Mouse (Mus musculus) E14TG2a.4 (cell line): ENCODE data around the gene Cct8l1.

ENCODE experiments used
- H3K27me3 ChIP-seq: 2 replicates; pipeline ENCODE4 v1.6.1; 2014; ENCODE audit warnings: low read length, control low read depth; ENCODE audit not compliant: insufficient read depth
- H3K36me3 ChIP-seq: 2 replicates; pipeline ENCODE4 v1.6.1; 2014; ENCODE audit warnings: low read length, control low read depth; ENCODE audit not compliant: insufficient read depth
- H3K4me1 ChIP-seq: replicated peaks from 2 replicates; pipeline ENCODE4 v1.6.1; 2014; ENCODE audit warnings: low read depth, low read length, control low read depth
- H3K4me3 ChIP-seq: replicated peaks from 2 replicates; pipeline ENCODE4 v1.5.1; 2014; ENCODE audit warnings: mild to moderate bottlenecking, low read length
- H3K9me3 ChIP-seq: 2 replicates; pipeline ENCODE4 v1.6.1; 2014; ENCODE audit warnings: low read length, control low read depth
- CTCF ChIP-seq: conservative IDR thresholded peaks from 2 replicates; pipeline ENCODE4 v1.5.1; 2014; ENCODE audit warnings: low read length
- NANOG ChIP-seq: IDR thresholded peaks from 2 replicates; pipeline ENCODE4 v1.6.1; 2014; ENCODE audit warnings: borderline replicate concordance, low read length, mixed read lengths
- POU5F1 ChIP-seq: IDR thresholded peaks from 2 replicates; pipeline ENCODE4 v1.6.1; 2014; ENCODE audit warnings: low read length, borderline replicate concordance

Gene Cct8l1

DNA sequence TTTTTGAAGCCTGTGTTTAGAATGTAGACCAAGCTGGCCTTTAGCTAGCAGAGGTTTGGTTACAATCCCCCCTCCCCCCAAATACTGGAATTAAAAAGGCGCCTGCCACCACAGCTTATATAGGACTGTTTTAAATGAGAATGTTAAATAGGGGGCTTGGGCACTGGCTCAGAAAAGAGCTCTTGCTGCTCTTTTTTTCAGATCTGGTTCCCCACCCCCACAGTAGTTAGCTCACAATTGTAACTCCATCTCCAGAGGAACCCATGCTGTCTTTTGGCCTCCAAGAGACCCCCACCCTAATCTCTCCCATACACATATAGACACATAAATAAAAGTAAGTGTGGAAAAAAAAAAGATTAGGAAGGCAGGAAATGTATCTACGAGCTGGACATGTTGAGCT, 20.6 kb downstream of the Cct8l1 start:
- H3K4me1 ChIP-seq: peaks cover 57% of the 10 kb centered on the region
- TF ChIP-seq POU5F1 (no peak), CTCF (no peak), NANOG (no peak)

DNA sequence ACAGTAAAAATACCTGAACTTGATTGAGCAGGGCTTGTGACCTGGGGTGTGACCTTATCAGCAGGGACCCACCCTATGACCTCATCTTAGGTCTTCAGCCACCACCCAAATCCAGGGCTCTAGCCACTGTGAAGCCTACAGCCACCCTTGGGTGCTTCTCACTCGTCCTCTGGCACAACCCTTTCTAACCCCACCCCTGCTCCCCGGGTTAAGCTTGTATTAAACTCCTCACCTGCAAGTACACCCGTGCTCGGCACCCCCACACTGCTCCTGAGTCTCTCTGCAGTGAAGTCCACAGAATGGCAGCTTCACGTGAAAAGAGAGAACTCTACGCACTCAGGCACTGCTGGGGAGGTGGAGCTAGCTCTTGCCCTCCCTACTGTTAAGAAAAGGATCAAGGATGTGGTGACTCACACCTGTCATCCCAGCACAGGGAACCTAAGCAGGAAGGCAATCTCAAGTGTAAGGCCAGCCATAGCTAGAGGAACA, 21.1 kb downstream of the Cct8l1 start:
- Histone ChIP-seq H3K4me1 (peaks cover 52% of the 10 kb centered on the region), H3K36me3 (no peaks in the 10 kb centered on the region), H3K27me3 (no peaks in the 10 kb centered on the region), H3K4me3 (peak overlapping the region; percentile 71), H3K9me3 (no peaks in the 10 kb centered on the region)
- TF ChIP-seq POU5F1: no peak
- no peak for TF ChIP-seq NANOG
- no peak for TF ChIP-seq CTCF

More for the DNA sequence above, 20.6 kb downstream of the Cct8l1 start:
- peak overlapping the region; percentile 71 for H3K4me3 ChIP-seq
- no peaks in the 10 kb centered on the region for H3K36me3 ChIP-seq
- H3K27me3 ChIP-seq: no peaks in the 10 kb centered on the region
- H3K9me3 ChIP-seq: no peaks in the 10 kb centered on the region

DNA sequence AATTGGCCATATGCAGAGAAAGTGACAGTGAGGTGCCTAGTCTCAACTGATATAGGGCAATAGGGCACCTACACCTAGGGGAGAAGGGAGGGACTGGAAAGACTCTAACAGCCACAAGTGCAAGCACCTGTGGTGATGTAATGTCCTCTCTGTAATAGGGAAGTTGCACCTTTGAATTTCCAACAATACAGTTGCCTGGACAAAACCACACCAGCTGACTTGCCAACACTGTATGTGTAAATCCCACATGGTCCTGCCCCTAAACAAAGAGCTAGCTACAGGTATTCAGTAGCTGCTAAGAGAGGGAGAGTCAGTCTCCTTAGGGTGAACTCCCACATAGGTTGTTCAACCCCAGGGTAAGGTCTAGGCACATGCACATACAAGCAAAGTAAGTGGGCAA, 24.5 kb downstream of the Cct8l1 start:
- no peak overlapping the region for H3K4me3 ChIP-seq
- no peaks in the 10 kb centered on the region for H3K36me3 ChIP-seq
- H3K27me3 ChIP-seq: no peaks in the 10 kb centered on the region
- TF ChIP-seq CTCF (no peak), POU5F1 (no peak), NANOG (no peak)
- peaks cover 48% of the 10 kb centered on the region for H3K4me1 ChIP-seq
- H3K9me3 ChIP-seq: no peaks in the 10 kb centered on the region

DNA sequence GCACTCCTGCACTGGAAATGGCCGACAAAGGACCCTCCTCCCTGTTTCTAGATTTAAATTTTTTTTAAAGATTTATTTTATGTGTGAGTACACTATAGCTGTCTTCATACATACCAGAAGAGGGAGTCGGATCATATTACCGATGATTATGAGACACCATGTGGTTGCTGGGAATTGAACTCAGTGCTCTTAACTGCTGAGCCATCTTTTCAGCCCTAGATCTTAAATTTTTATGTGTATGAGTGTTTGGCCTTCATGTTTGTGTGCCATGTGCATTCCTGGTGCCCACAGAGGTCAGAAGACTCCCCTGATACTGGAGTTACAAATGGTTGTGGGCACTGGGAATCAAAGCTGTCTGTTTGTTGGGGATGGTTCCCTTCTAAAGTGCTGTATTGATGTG, 25.1 kb downstream of the Cct8l1 start:
- peaks cover 44% of the 10 kb centered on the region for H3K4me1 ChIP-seq

DNA sequence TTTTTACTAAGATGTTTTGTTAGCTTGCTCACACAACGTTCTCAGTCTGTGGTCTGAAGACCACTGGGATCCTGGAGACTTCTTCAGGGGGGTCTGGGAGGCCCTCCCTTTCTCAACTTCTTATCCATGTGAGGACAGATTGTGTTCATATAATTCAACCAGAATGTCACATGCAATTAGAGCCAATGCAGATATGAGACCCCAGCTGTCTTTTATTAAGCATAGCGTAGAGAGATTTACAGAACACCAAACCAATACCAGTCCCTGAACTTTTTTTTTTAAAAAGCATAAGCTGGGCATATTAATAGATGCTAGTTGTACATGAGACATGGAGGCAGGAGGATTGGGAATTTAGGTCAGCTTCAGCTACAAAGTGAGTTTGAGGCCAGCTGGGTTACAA, 25.8 kb downstream of the Cct8l1 start:
- Histone ChIP-seq H3K27me3 (no peaks in the 10 kb centered on the region), H3K9me3 (no peaks in the 10 kb centered on the region), H3K36me3 (no peaks in the 10 kb centered on the region), H3K4me1 (peaks cover 38% of the 10 kb centered on the region), H3K4me3 (no peak overlapping the region)
- TF ChIP-seq CTCF (no peak), NANOG (no peak)

More for the DNA sequence above, 25.1 kb downstream of the Cct8l1 start:
- H3K9me3 ChIP-seq: no peaks in the 10 kb centered on the region
- H3K4me3 ChIP-seq: no peak overlapping the region
- H3K36me3 ChIP-seq: no peaks in the 10 kb centered on the region
- H3K27me3 ChIP-seq: no peaks in the 10 kb centered on the region
- TF ChIP-seq CTCF (no peak), NANOG (no peak), POU5F1 (no peak)

DNA sequence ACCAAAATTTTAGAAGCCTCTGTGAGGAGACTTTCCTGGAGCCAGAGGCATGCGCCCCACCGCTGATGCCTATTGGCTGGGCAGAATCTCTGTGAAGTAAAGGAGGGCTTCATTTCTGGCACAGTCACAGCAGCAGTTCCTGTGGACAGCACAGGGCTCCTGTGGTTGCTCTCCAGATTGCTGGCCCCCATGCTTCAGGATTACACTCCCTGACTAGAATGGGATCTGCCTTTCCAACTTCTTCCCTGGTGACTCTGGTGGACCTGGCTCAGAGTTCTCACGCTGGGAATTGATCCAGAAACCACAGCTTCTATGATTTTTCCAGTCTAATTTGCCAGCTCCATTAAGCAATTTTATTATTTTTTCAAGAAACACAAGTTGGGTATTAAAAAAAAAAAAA, 28.2 kb downstream of the Cct8l1 start:
- Histone ChIP-seq H3K36me3 (no peaks in the 10 kb centered on the region), H3K4me3 (no peak overlapping the region), H3K9me3 (no peaks in the 10 kb centered on the region; the same call in 1 of the 2 replicates), H3K4me1 (peaks cover 22% of the 10 kb centered on the region), H3K27me3 (no peaks in the 10 kb centered on the region)
- TF ChIP-seq POU5F1: no peak
- TF ChIP-seq NANOG: no peak
- TF ChIP-seq CTCF: no peak

DNA sequence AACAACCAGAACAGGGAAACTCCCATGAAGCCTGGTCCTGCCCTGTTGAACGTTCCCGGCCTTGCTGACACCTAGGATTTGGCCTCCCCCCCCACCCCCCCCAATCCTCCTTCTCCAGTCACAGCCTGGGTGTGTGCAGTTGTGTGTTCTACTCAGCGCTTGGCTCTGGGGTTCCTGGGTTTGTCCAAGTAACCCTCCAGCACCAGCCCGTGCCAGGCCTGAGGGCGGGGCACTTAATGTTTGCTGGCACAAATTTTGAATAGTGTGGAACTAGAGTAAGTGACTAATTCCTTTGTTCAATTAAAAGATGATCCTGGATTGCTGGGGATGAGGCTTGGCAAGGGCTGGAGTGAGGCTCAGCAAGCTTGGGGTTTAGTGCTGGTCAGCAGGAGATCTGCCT, 28.7 kb downstream of the Cct8l1 start:
- Histone ChIP-seq H3K27me3 (no peaks in the 10 kb centered on the region), H3K4me3 (no peak overlapping the region), H3K9me3 (no peaks in the 10 kb centered on the region; the same call in 1 of the 2 replicates), H3K36me3 (no peaks in the 10 kb centered on the region), H3K4me1 (peaks cover 27% of the 10 kb centered on the region)
- TF ChIP-seq CTCF: no peak
- TF ChIP-seq NANOG: no peak
- no peak for TF ChIP-seq POU5F1

DNA sequence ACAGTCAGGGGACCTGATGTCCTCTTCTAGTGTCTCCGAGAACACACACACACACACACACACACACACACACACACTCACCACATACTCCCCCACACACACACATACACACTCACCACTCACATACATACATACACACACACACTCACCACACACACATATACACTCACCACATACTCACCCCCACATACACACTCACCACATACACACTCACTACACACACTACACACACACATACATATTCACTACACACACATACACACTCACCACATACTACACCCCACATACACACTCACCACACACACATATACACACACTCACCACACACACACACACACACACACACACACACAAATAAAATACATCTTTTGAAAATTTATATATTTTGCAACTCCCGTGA, 31.0 kb downstream of the Cct8l1 start:
- no peaks in the 10 kb centered on the region for H3K27me3 ChIP-seq
- TF ChIP-seq POU5F1: no peak
- TF ChIP-seq NANOG: no peak
- no peak for TF ChIP-seq CTCF
- peaks cover 47% of the 10 kb centered on the region for H3K4me1 ChIP-seq
- H3K36me3 ChIP-seq: no peaks in the 10 kb centered on the region
- no peak overlapping the region for H3K4me3 ChIP-seq
- no peaks in the 10 kb centered on the region; the same call in 1 of the 2 replicates for H3K9me3 ChIP-seq

DNA sequence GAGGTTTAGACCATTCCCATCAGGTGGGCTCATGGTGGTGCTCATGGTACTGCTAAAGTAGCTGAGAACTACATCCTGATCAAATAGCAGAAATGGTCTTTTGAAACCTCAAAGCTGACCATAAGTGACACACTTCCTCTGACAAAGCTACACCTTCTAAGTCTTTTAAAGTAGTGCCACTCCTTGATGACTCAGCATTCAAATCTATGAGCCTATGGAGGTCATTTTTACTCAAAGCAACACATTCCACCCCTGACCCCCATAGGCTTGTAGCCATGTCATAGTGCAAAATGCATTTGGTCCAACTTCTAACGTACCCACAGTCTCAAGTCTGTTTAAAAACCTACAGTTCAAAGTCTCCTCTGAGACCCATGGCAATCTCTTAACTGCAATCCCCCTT, 35.0 kb downstream of the Cct8l1 start:
- TF ChIP-seq CTCF: no peak
- TF ChIP-seq NANOG: no peak
- TF ChIP-seq POU5F1: no peak
- Histone ChIP-seq H3K27me3 (no peaks in the 10 kb centered on the region), H3K36me3 (no peaks in the 10 kb centered on the region), H3K4me3 (no peak overlapping the region), H3K9me3 (no peaks in the 10 kb centered on the region; the same call in 1 of the 2 replicates), H3K4me1 (peaks cover 55% of the 10 kb centered on the region)
